Mouse (Mus musculus) left cerebral cortex, postnatal 4 days (tissue): ENCODE results near the gene Gps1. TPM values are rescaled to one million over a fixed set of nuclear protein-coding genes. Genes with fewer than 3 reads are reported as not detected.

ENCODE experiments used
- total RNA-seq, 2 experiments: library from RNA; stranded (reverse); gene quantifications; 2 replicates each; pipeline ENCODE4 v1.2.3; 2021

The Gps1 gene
- total RNA-seq, 2 experiments from 2014 or later, result 142 to 154 TPM

Other genes starting within 250 kb of the Gps1 start
- gene Mcrip1, start 234.5 kb upstream of the Gps1 start, total RNA-seq, result 100 to 1,000 TPM; 105 to 113 TPM
- gene Ppp1r27, start 233.1 kb upstream of the Gps1 start, total RNA-seq, result not detected
- gene P4hb, start 211.0 kb upstream of the Gps1 start, total RNA-seq, result 100 to 1,000 TPM; 187 to 203 TPM
- 100 to 1,000 TPM; 351 to 368 TPM for gene Arhgdia, start 202.6 kb upstream of the Gps1 start, total RNA-seq
- gene Alyref, start 185.9 kb upstream of the Gps1 start, total RNA-seq, result 100 to 1,000 TPM; 111 to 113 TPM
- 100 to 1,000 TPM; 113 to 115 TPM for gene Anapc11, start 185.9 kb upstream of the Gps1 start, total RNA-seq
- 1 to 10 TPM in 1 of 2 experiments, not detected in 1; 1.4 TPM for gene Npb, start 175.8 kb upstream of the Gps1 start, total RNA-seq
- gene Pcyt2, start 166.3 kb upstream of the Gps1 start, total RNA-seq, result 100 to 1,000 TPM; 144 to 168 TPM
- gene Sirt7, start 159.0 kb upstream of the Gps1 start, total RNA-seq, result 10 to 100 TPM; 37.5 to 38.0 TPM
- 10 to 100 TPM; 83.3 to 85.8 TPM for gene Mafg, start 150.7 kb upstream of the Gps1 start, total RNA-seq
- 1 to 10 TPM; 6.1 to 8.3 TPM for gene Pycr1, start 140.5 kb upstream of the Gps1 start, total RNA-seq
- 1 to 10 TPM; 1.0 to 2.9 TPM for gene Myadml2, start 136.1 kb upstream of the Gps1 start, total RNA-seq
- 1 to 10 TPM; 4.7 to 7.8 TPM for gene Notum, start 123.1 kb upstream of the Gps1 start, total RNA-seq
- 10 to 100 TPM; 79.1 TPM for gene Aspscr1, start 111.3 kb upstream of the Gps1 start, total RNA-seq
- gene Cenpx, start 70.5 kb upstream of the Gps1 start, total RNA-seq, result 10 to 100 TPM; 31.2 to 35.1 TPM
- gene Lrrc45, start 70.3 kb upstream of the Gps1 start, total RNA-seq, result 10 to 100 TPM; 76.4 to 78.9 TPM
- gene Rac3, start 62.8 kb upstream of the Gps1 start, total RNA-seq, result 100 to 1,000 TPM; 505 to 551 TPM
- gene Dcxr, start 57.0 kb upstream of the Gps1 start, total RNA-seq, result 1 to 10 TPM; 2.5 to 3.2 TPM
- gene Cbr2, start 52.2 kb upstream of the Gps1 start, total RNA-seq, result 1 to 10 TPM; 2.9 to 3.0 TPM
- gene Hmga1b, start 21.5 kb upstream of the Gps1 start, total RNA-seq, result 10 to 100 TPM; 29.6 to 85.6 TPM
- 10 to 100 TPM; 82.1 to 87.1 TPM for gene Rfng, start 65 bp upstream of the Gps1 start, total RNA-seq
- gene Dus1l, start 12.1 kb downstream of the Gps1 start, total RNA-seq, result 10 to 100 TPM; 40.2 to 45.5 TPM
- 100 to 1,000 TPM; 448 to 457 TPM for gene Fasn, start 40.3 kb downstream of the Gps1 start, total RNA-seq
- gene Ccdc57, start 148.6 kb downstream of the Gps1 start, total RNA-seq, result 10 to 100 TPM; 11.7 to 13.7 TPM
- gene Slc16a3, start 164.2 kb downstream of the Gps1 start, total RNA-seq, result 1 to 10 TPM; 1.4 to 3.6 TPM
- 100 to 1,000 TPM; 137 to 141 TPM for gene Csnk1d, start 207.1 kb downstream of the Gps1 start, total RNA-seq